Mouse (Mus musculus): Measurements from ENCODE around the gene Mast3. TPM values are rescaled to one million over a fixed set of nuclear protein-coding genes. Genes with fewer than 3 reads are reported as not detected.
A peak's percentile ranks its signal among the peaks of the same experiment; 100 is the strongest.

Gene Mast3
- polyA plus RNA-seq, 1 experiment from 2014 or later: 15.9 TPM

GRCm38 (mm10) chr8:70810962-70811680 is 6.3 kb upstream of the Mast3 start:
- no peak overlapping the region for H3K27ac ChIP-seq
- peaks cover 22% of the 10 kb centered on the region for H3K27me3 ChIP-seq (replicated peaks)
- H3K9ac ChIP-seq: no peak overlapping the region
- no peaks in the 10 kb centered on the region for H3K9me3 ChIP-seq
- no peak for ATAC-seq (ENCODE audit: low FRiP score, low read depth)
- WGBS: 77% methylated on average over 20 of the region's 20 CpGs
- H3K4me3 ChIP-seq: no peak overlapping the region
- no peaks in the 10 kb centered on the region for H3K4me1 ChIP-seq
- no peaks in the 10 kb centered on the region for H3K36me3 ChIP-seq
- no peak overlapping the region for H3K4me2 ChIP-seq (replicated peaks)

GRCm38 (mm10) chr8:70808955-70809701 is 4.3 kb upstream of the Mast3 start:
- Histone ChIP-seq H3K36me3 (no peaks in the 10 kb centered on the region), H3K27me3 (replicated peaks) (peaks cover 23% of the 10 kb centered on the region), H3K9me3 (no peaks in the 10 kb centered on the region), H3K4me3 (no peak overlapping the region), H3K4me2 (replicated peaks) (no peak overlapping the region), H3K9ac (no peak overlapping the region), H3K27ac (no peak overlapping the region), H3K4me1 (peaks cover 9% of the 10 kb centered on the region)
- WGBS: 75% methylated on average over 8 of the region's 8 CpGs
- ATAC-seq (ENCODE audit: low FRiP score, low read depth): no peak

- H3K27me3 ChIP-seq (replicated peaks): peaks cover 32% of the 10 kb centered on the region
These were observed 3.4 kb upstream of the Mast3 start, which contains the start of gene Il12rb1 for GRCm38 (mm10) chr8:70808239-70808638. TSS of gene Il12rb1 (plus strand) at chr8:70808449.

GRCm38 (mm10) chr8:70807304-70807703 is 2.5 kb upstream of the Mast3 start:
- no peak for ATAC-seq (ENCODE audit: low FRiP score, low read depth)
- H3K27ac ChIP-seq: no peak overlapping the region
- no peak overlapping the region for H3K4me2 ChIP-seq (replicated peaks)
- H3K4me1 ChIP-seq: peaks cover 15% of the 10 kb centered on the region
- no peaks in the 10 kb centered on the region for H3K9me3 ChIP-seq
- no peaks in the 10 kb centered on the region for H3K36me3 ChIP-seq
- no peak overlapping the region for H3K9ac ChIP-seq
- 43% methylated on average over 1 of the region's 1 CpGs for WGBS
- H3K4me3 ChIP-seq: no peak overlapping the region
- peaks cover 35% of the 10 kb centered on the region for H3K27me3 ChIP-seq (replicated peaks)

More at GRCm38 (mm10) chr8:70808239-70808638, 3.4 kb upstream of the Mast3 start, which contains the start of gene Il12rb1:
- Histone ChIP-seq H3K9me3 (no peaks in the 10 kb centered on the region), H3K36me3 (no peaks in the 10 kb centered on the region), H3K27ac (no peak within 1 kb of the TSS), H3K9ac (no peak within 1 kb of the TSS), H3K4me1 (peaks cover 15% of the 10 kb centered on the region), H3K4me2 (replicated peaks) (no peak within 1 kb of the TSS), H3K4me3 (no peak within 1 kb of the TSS)
- WGBS: 64% methylated on average over 5 of the region's 5 CpGs
- ATAC-seq (ENCODE audit: low FRiP score, low read depth): no peak

GRCm38 (mm10) chr8:70806541-70806940 is 1.7 kb upstream of the Mast3 start:
- no peak for ATAC-seq (ENCODE audit: low FRiP score, low read depth)
- Histone ChIP-seq H3K4me1 (peaks cover 15% of the 10 kb centered on the region), H3K27ac (no peak overlapping the region), H3K27me3 (replicated peaks) (peaks cover 41% of the 10 kb centered on the region), H3K4me3 (no peak overlapping the region), H3K9me3 (no peaks in the 10 kb centered on the region), H3K9ac (no peak overlapping the region), H3K36me3 (no peaks in the 10 kb centered on the region), H3K4me2 (replicated peaks) (no peak overlapping the region)
- WGBS: 70% methylated on average over 4 of the region's 4 CpGs

- H3K9me3 ChIP-seq: no peaks in the 10 kb centered on the region
- H3K27ac ChIP-seq: no peak overlapping the region
- 0 out of 2 replicates have a peak, but pooled peaks have one; percentile 14 for ATAC-seq (ENCODE audit: low FRiP score, low read depth)
- WGBS: 2% methylated on average over 47 of the region's 47 CpGs
- peak overlapping the region; percentile 49 for H3K4me3 ChIP-seq
- H3K4me1 ChIP-seq: peaks cover 19% of the 10 kb centered on the region
- H3K9ac ChIP-seq: peak overlapping the region; percentile 41
- peaks cover 55% of the 10 kb centered on the region for H3K27me3 ChIP-seq (replicated peaks)
- peak overlapping the region; percentile 78 for H3K4me2 ChIP-seq (replicated peaks)
- H3K36me3 ChIP-seq: no peaks in the 10 kb centered on the region
These were observed 933 bp downstream of the Mast3 start for GRCm38 (mm10) chr8:70803761-70804480.

- WGBS: 75% methylated on average over 11 of the region's 11 CpGs
- Histone ChIP-seq H3K4me3 (no peak overlapping the region), H3K9ac (no peak overlapping the region), H3K9me3 (no peaks in the 10 kb centered on the region), H3K4me2 (replicated peaks) (0 out of 2 replicates have a peak overlapping the region, but pooled peaks have one; percentile 78), H3K27ac (no peak overlapping the region), H3K4me1 (peaks cover 23% of the 10 kb centered on the region), H3K27me3 (replicated peaks) (peaks cover 65% of the 10 kb centered on the region), H3K36me3 (no peaks in the 10 kb centered on the region)
- ATAC-seq (ENCODE audit: low FRiP score, low read depth): no peak
These were observed 1.9 kb downstream of the Mast3 start for GRCm38 (mm10) chr8:70802786-70803510.

- Histone ChIP-seq H3K4me3 (no peak overlapping the region), H3K9me3 (no peaks in the 10 kb centered on the region), H3K27me3 (replicated peaks) (peaks cover 65% of the 10 kb centered on the region), H3K36me3 (no peaks in the 10 kb centered on the region), H3K9ac (no peak overlapping the region), H3K4me2 (replicated peaks) (no peak overlapping the region), H3K27ac (no peak overlapping the region), H3K4me1 (peaks cover 28% of the 10 kb centered on the region)
- no peak for ATAC-seq (ENCODE audit: low FRiP score, low read depth)
- 81% methylated on average over 1 of the region's 1 CpGs for WGBS
These were observed 3.0 kb downstream of the Mast3 start for GRCm38 (mm10) chr8:70801830-70802229.

GRCm38 (mm10) chr8:70801156-70801555 is 3.7 kb downstream of the Mast3 start:
- H3K4me3 ChIP-seq: no peak overlapping the region
- no peaks in the 10 kb centered on the region for H3K9me3 ChIP-seq
- WGBS: 28% methylated on average over 15 of the region's 15 CpGs
- peaks cover 65% of the 10 kb centered on the region for H3K27me3 ChIP-seq (replicated peaks)
- no peak overlapping the region for H3K4me2 ChIP-seq (replicated peaks)
- ATAC-seq (ENCODE audit: low FRiP score, low read depth): no peak
- H3K36me3 ChIP-seq: no peaks in the 10 kb centered on the region
- H3K9ac ChIP-seq: no peak overlapping the region
- no peak overlapping the region for H3K27ac ChIP-seq
- H3K4me1 ChIP-seq: peaks cover 32% of the 10 kb centered on the region

- Histone ChIP-seq H3K27me3 (replicated peaks) (peaks cover 61% of the 10 kb centered on the region), H3K4me3 (no peak overlapping the region), H3K9ac (no peak overlapping the region), H3K9me3 (no peaks in the 10 kb centered on the region), H3K4me1 (peaks cover 32% of the 10 kb centered on the region), H3K4me2 (replicated peaks) (no peak overlapping the region), H3K36me3 (no peaks in the 10 kb centered on the region), H3K27ac (no peak overlapping the region)
- ATAC-seq (ENCODE audit: low FRiP score, low read depth): no peak
- 45% methylated on average over 10 of the region's 10 CpGs for WGBS
These were observed 4.2 kb downstream of the Mast3 start for GRCm38 (mm10) chr8:70800648-70801047.

- Histone ChIP-seq H3K4me1 (peaks cover 18% of the 10 kb centered on the region), H3K4me3 (peak overlapping the region; percentile 52), H3K4me2 (replicated peaks) (peak overlapping the region; percentile 84), H3K9me3 (no peaks in the 10 kb centered on the region), H3K9ac (no peak overlapping the region; the same call in 1 of the 2 replicates), H3K27ac (no peak overlapping the region), H3K36me3 (no peaks in the 10 kb centered on the region), H3K27me3 (replicated peaks) (peaks cover 44% of the 10 kb centered on the region)
- no peak for ATAC-seq (ENCODE audit: low FRiP score, low read depth)
- 13% methylated on average over 15 of the region's 15 CpGs for WGBS
These were observed 6.6 kb downstream of the Mast3 start for GRCm38 (mm10) chr8:70798281-70798680.

Measured in neural tube, embryonic 12.5 days (tissue).